Mouse (Mus musculus) C2C12 (cell line): ENCODE measurements around the gene Accsl. TPM values are rescaled to one million over a fixed set of nuclear protein-coding genes. Genes with fewer than 3 reads are reported as not detected.

Experiments used
- H3K27me3 ChIP-seq: one replicate; pipeline ENCODE4 v1.6.1; 2011; ENCODE audit not compliant: control insufficient read depth, insufficient read depth, insufficient read length
- H3K36me3 ChIP-seq: one replicate; pipeline ENCODE4 v1.6.1; 2011; ENCODE audit not compliant: control insufficient read depth, insufficient read depth
- H3K4me3 ChIP-seq: one replicate; pipeline ENCODE4 v1.5.1; 2011; ENCODE audit warnings: mild to moderate bottlenecking, control low read depth; ENCODE audit not compliant: poor library complexity, insufficient read depth, severe bottlenecking
- H3K79me2 ChIP-seq: one replicate; pipeline ENCODE4 v1.6.1; 2011; ENCODE audit not compliant: control insufficient read depth, insufficient read depth
- H3K79me3 ChIP-seq: one replicate; pipeline ENCODE4 v1.6.1; 2011; ENCODE audit warnings: low read depth, control low read depth
- H3ac ChIP-seq: one replicate; pipeline ENCODE3; 2011; ENCODE audit warnings: low read depth; ENCODE audit not compliant: control insufficient read depth, insufficient read length
- CEBPB ChIP-seq: IDR thresholded peaks from one replicate; pipeline ENCODE4 v1.6.1; 2011; ENCODE audit warnings: low read depth, mild to moderate bottlenecking, control low read depth, moderate library complexity
- CTCF ChIP-seq: IDR thresholded peaks from one replicate; pipeline ENCODE4 v1.5.1; 2011; ENCODE audit not compliant: control insufficient read depth, insufficient read depth, insufficient read length
- FOSL1 ChIP-seq: IDR thresholded peaks from one replicate; pipeline ENCODE4 v1.8.0; 2011; ENCODE audit warnings: mild to moderate bottlenecking, low read length; ENCODE audit not compliant: poor library complexity, insufficient read depth, severe bottlenecking
- MAX ChIP-seq: IDR thresholded peaks from one replicate; pipeline ENCODE4 v1.6.1; 2011; ENCODE audit warnings: mild to moderate bottlenecking, control low read depth
- MYOD1 ChIP-seq: IDR thresholded peaks from one replicate; pipeline ENCODE4 v1.6.1; 2011; ENCODE audit warnings: low read depth; ENCODE audit not compliant: control insufficient read depth, insufficient read length
- MYOG ChIP-seq: IDR thresholded peaks from one replicate; pipeline ENCODE4 v1.6.1; 2011; ENCODE audit not compliant: control insufficient read depth, insufficient read length; ENCODE audit errors: extremely low read depth
- USF1 ChIP-seq: IDR thresholded peaks from one replicate; pipeline ENCODE4 v1.6.1; 2011; ENCODE audit warnings: low read depth, mild to moderate bottlenecking, control low read depth, moderate library complexity
- polyA plus RNA-seq: library from polyadenylated mRNA; unstranded; fragments of >200 nt; fragmentation: generic; extraction: Trizol; gene quantifications from one replicate; pipeline ENCODE4 v1.2.1, GENCODE M21; 2012; ENCODE audit warnings: missing spikeins

The Accsl gene
- polyA plus RNA-seq, 1 experiment, result 0.15 TPM

DNA sequence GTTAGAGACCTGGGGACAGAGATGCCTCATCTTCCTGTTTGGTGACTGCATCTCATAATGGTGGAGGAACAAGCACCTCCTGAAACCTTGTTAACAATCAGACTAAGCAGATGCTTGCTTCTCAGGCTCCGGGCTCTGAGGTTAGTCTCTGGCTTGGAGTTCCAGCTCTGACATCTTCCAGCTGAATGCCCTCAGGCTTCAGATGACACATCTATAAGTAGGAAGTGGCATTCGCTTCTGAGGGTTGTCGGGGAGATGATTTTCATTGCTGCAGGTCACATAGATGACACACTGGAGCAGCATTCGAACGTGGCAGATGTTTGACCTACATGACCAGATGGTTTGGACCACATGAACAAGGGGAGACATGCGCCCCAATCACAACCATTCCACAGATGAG, 19.4 kb upstream of the Accsl start:
- Histone ChIP-seq H3K27me3 (no peaks in the 10 kb centered on the region), H3K36me3 (no peaks in the 10 kb centered on the region), H3K4me3 (no peak overlapping the region), H3ac (no peak overlapping the region), H3K79me3 (no peaks in the 10 kb centered on the region), H3K79me2 (no peaks in the 10 kb centered on the region)
- no peak for TF ChIP-seq FOSL1

DNA sequence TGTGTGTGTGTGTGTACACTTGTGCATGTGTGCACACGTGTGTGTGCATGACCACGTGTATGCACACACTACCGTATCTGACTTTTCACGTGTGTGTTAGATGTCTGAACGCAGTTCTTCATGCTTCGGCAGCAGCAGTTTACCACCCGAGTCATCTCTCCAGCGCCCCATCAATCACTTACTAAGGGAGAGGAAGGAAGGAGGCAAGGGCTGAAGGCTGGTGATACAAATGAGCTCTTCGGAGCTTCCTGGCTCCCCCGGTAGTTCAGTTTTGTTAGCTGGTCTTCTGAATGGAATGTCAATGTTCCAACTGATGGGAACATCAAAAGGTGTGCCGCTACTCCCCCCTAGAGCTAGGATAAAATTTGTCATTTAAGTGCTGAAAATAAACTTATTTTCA, 18.3 kb upstream of the Accsl start:
- no peak for TF ChIP-seq FOSL1
- no peak for TF ChIP-seq MYOG
- TF ChIP-seq CTCF, result no peak
- TF ChIP-seq CEBPB, result no peak
- no peak for TF ChIP-seq USF1
- no peak for TF ChIP-seq MYOD1
- no peak for TF ChIP-seq MAX
- no peak overlapping the region for H3ac ChIP-seq

DNA sequence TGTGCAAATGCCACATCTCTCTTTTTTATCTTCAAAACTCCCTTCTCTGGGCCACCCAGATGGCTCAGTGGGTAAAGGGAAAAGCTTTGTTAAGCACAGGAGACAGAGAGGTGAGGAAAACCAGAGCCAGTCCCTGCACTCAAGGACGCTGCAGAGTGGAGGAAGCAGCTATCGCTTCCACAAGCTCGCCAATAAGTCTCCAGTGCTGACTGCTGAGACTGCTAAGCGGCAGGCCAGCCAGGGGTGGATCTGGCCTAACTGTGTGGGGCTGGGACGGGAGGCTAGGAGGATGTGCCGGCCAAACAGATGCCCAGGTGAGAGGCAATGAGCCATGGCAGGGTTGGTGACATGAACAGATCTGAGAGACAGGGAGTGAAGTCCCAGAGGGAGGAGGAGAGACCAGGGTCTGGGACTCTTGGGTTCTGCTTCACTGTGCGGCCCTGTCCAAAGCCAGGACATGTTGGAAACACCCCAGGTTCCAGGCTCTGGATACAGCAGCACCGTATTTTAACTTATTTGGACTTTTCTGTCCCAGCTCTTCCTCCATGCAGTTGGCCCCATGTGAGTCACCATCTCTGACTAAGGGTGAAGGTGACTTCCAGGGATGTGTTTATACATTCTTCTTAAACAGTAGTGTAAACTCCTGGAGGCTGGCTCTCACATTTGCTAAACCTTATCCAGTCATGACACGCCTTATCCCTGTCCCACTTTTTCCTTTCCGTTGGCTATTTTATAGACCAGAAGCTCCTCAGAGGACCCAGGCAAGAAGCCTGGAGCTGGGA, 17.2 kb upstream of the Accsl start:
- no peaks in the 10 kb centered on the region for H3K36me3 ChIP-seq
- H3K27me3 ChIP-seq, result no peaks in the 10 kb centered on the region
- H3K79me3 ChIP-seq, result no peaks in the 10 kb centered on the region
- no peak overlapping the region for H3ac ChIP-seq
- H3K4me3 ChIP-seq, result no peak overlapping the region
- H3K79me2 ChIP-seq, result no peaks in the 10 kb centered on the region
- TF ChIP-seq FOSL1 (no peak), CEBPB (no peak), USF1 (no peak), MAX (no peak), CTCF (no peak), MYOG (no peak), MYOD1 (no peak)

More for the DNA sequence above, 18.3 kb upstream of the Accsl start:
- Histone ChIP-seq H3K27me3 (no peaks in the 10 kb centered on the region), H3K79me2 (no peaks in the 10 kb centered on the region), H3K79me3 (no peaks in the 10 kb centered on the region), H3K4me3 (no peak overlapping the region), H3K36me3 (no peaks in the 10 kb centered on the region)

- Histone ChIP-seq H3K27me3 (no peaks in the 10 kb centered on the region), H3K79me2 (no peaks in the 10 kb centered on the region), H3K4me3 (no peak overlapping the region), H3ac (no peak overlapping the region), H3K36me3 (no peaks in the 10 kb centered on the region), H3K79me3 (no peaks in the 10 kb centered on the region)
- TF ChIP-seq CTCF (no peak), FOSL1 (no peak), USF1 (no peak), MAX (no peak), CEBPB (no peak), MYOD1 (no peak), MYOG (no peak)
These were observed 14.1 kb upstream of the Accsl start for GRCm38 (mm10) chr2:93883066-93883465.

GRCm38 (mm10) chr2:93881640-93882367, 12.8 kb upstream of the Accsl start:
- no peaks in the 10 kb centered on the region for H3K79me3 ChIP-seq
- no peaks in the 10 kb centered on the region for H3K27me3 ChIP-seq
- H3ac ChIP-seq, result no peak overlapping the region
- TF ChIP-seq FOSL1, result no peak
- TF ChIP-seq MYOG, result no peak
- TF ChIP-seq MYOD1, result peak; percentile 65
- H3K79me2 ChIP-seq, result no peaks in the 10 kb centered on the region
- H3K4me3 ChIP-seq, result no peak overlapping the region
- no peaks in the 10 kb centered on the region for H3K36me3 ChIP-seq

GRCm38 (mm10) chr2:93880981-93881380, 12.0 kb upstream of the Accsl start:
- no peak for TF ChIP-seq CEBPB
- no peak for TF ChIP-seq MYOG
- TF ChIP-seq FOSL1, result no peak
- no peak for TF ChIP-seq MYOD1
- TF ChIP-seq USF1, result no peak
- TF ChIP-seq MAX, result no peak
- no peak for TF ChIP-seq CTCF
- H3K27me3 ChIP-seq, result no peaks in the 10 kb centered on the region
- no peak overlapping the region for H3ac ChIP-seq
- H3K79me2 ChIP-seq, result no peaks in the 10 kb centered on the region
- no peaks in the 10 kb centered on the region for H3K36me3 ChIP-seq
- no peak overlapping the region for H3K4me3 ChIP-seq
- no peaks in the 10 kb centered on the region for H3K79me3 ChIP-seq
